Mouse (Mus musculus): Measurements from ENCODE around the gene Ndufa10.

The Ndufa10 gene

GRCm38 (mm10) chr1:92431420-92431819 is 42.2 kb downstream of the Ndufa10 start:
- DNase-seq (ENCODE audit: low read depth, low spot score), result no peak

GRCm38 (mm10) chr1:92430991-92431390 is 42.7 kb downstream of the Ndufa10 start:
- DNase-seq (ENCODE audit: low read depth, low spot score), result no peak

GRCm38 (mm10) chr1:92424714-92425113 is 48.9 kb downstream of the Ndufa10 start:
- DNase-seq (ENCODE audit: low read depth, low spot score), result no peak

- DNase-seq (ENCODE audit: low read depth, low spot score), result no peak
Measured at GRCm38 (mm10) chr1:92405131-92405530, 68.5 kb downstream of the Ndufa10 start.

GRCm38 (mm10) chr1:92400556-92400955 is 73.1 kb downstream of the Ndufa10 start:
- DNase-seq (ENCODE audit: low read depth, low spot score), result no peak

GRCm38 (mm10) chr1:92398601-92399000 is 75.1 kb downstream of the Ndufa10 start:
- no peak for DNase-seq (ENCODE audit: low read depth, low spot score)

GRCm38 (mm10) chr1:92397511-92398051 is 76.1 kb downstream of the Ndufa10 start:
- DNase-seq (ENCODE audit: low read depth, low spot score), result no peak

GRCm38 (mm10) chr1:92394279-92394678 is 79.4 kb downstream of the Ndufa10 start:
- DNase-seq (ENCODE audit: low read depth, low spot score), result no peak

- DNase-seq (ENCODE audit: low read depth, low spot score), result no peak
Measured at GRCm38 (mm10) chr1:92393166-92393565, 80.5 kb downstream of the Ndufa10 start.

All from A20 (cell line).